Mouse (Mus musculus): ENCODE measurements around the gene Tgoln1. TPM values are rescaled to one million over a fixed set of nuclear protein-coding genes. Genes with fewer than 3 reads are reported as not detected.

The Tgoln1 gene
- polyA plus RNA-seq (2014; fragmentation: Illumina TruSeq; extraction: RNeasy Lipid Tissue Mini Kit (QIAGEN cat#74804); ENCODE audit: low read depth, low replicate concordance): 62.4 TPM

GRCm38 (mm10) chr6:72616643-72617288 lies at the start of gene Tgoln1:
Gene Tgoln1 (minus strand): TSS chr6:72617000.

GRCm38 (mm10) chr6:72597956-72598753 lies 18.6 kb downstream of the Tgoln1 start, which contains the start of the genes Elmod3 and Retsat:
Gene Elmod3 (minus strand): TSS chr6:72598413.
Gene Retsat (plus strand): TSS chr6:72598475.

Other genes with a start within 250 kb of the Tgoln1 start
- gene Vamp5, start 236.5 kb downstream of the Tgoln1 start, polyA plus RNA-seq (2014; fragmentation: Illumina TruSeq; extraction: RNeasy Lipid Tissue Mini Kit (QIAGEN cat#74804); ENCODE audit: low read depth, low replicate concordance): 93.9 TPM
- 110 TPM for gene Vamp8, start 226.3 kb downstream of the Tgoln1 start, polyA plus RNA-seq (2014; fragmentation: Illumina TruSeq; extraction: RNeasy Lipid Tissue Mini Kit (QIAGEN cat#74804); ENCODE audit: low read depth, low replicate concordance)
- gene Ggcx, start 202.7 kb downstream of the Tgoln1 start, polyA plus RNA-seq (2014; fragmentation: Illumina TruSeq; extraction: RNeasy Lipid Tissue Mini Kit (QIAGEN cat#74804); ENCODE audit: low read depth, low replicate concordance): 23.4 TPM
- gene Mat2a, start 177.4 kb downstream of the Tgoln1 start, polyA plus RNA-seq (2014; fragmentation: Illumina TruSeq; extraction: RNeasy Lipid Tissue Mini Kit (QIAGEN cat#74804); ENCODE audit: low read depth, low replicate concordance): 213 TPM
- not detected for gene Sh2d6, start 95.3 kb downstream of the Tgoln1 start, polyA plus RNA-seq (2014; fragmentation: Illumina TruSeq; extraction: RNeasy Lipid Tissue Mini Kit (QIAGEN cat#74804); ENCODE audit: low read depth, low replicate concordance)
- gene Capg, start 72.6 kb downstream of the Tgoln1 start, polyA plus RNA-seq (2014; fragmentation: Illumina TruSeq; extraction: RNeasy Lipid Tissue Mini Kit (QIAGEN cat#74804); ENCODE audit: low read depth, low replicate concordance): 18.2 TPM
- gene Elmod3, start 18.6 kb downstream of the Tgoln1 start, polyA plus RNA-seq (2014; fragmentation: Illumina TruSeq; extraction: RNeasy Lipid Tissue Mini Kit (QIAGEN cat#74804); ENCODE audit: low read depth, low replicate concordance): 23.2 TPM
- gene Retsat, start 18.5 kb downstream of the Tgoln1 start, polyA plus RNA-seq (2014; fragmentation: Illumina TruSeq; extraction: RNeasy Lipid Tissue Mini Kit (QIAGEN cat#74804); ENCODE audit: low read depth, low replicate concordance): 61.5 TPM
- 9.0 TPM for gene Tcf7l1, start 172.3 kb upstream of the Tgoln1 start, polyA plus RNA-seq (2014; fragmentation: Illumina TruSeq; extraction: RNeasy Lipid Tissue Mini Kit (QIAGEN cat#74804); ENCODE audit: low read depth, low replicate concordance)

Data from heart, adult 10 weeks (tissue).